Mouse (Mus musculus) megakaryocyte progenitor cell, adult 5-6 weeks (primary cell): ENCODE results near the gene AC124502.3. TPM values are rescaled to one million over a fixed set of nuclear protein-coding genes. Genes with fewer than 3 reads are reported as not detected.

Source experiments
- ATAC-seq: replicated peaks from 2 replicates; pipeline ENCODE4 v1.8.0; 2016; ENCODE audit warnings: mild to moderate bottlenecking, moderate TSS enrichment, inconsistent platforms; ENCODE audit not compliant: poor library complexity
- total RNA-seq, 2 experiments: library from RNA; stranded (forward) in 1 of 2; stranded (reverse) in 1 of 2; fragments of 157-497, 149-512 nt in 1 of 2; fragments of 200-1000 nt in 1 of 2; gene quantifications; 2 replicates each; pipeline versions ENCODE4 v1.2.3 to v1.2.4; 2015 to 2017

The AC124502.3 gene
- total RNA-seq, 2 experiments from 2014 or later, result 6.1 to 8.0 TPM

DNA sequence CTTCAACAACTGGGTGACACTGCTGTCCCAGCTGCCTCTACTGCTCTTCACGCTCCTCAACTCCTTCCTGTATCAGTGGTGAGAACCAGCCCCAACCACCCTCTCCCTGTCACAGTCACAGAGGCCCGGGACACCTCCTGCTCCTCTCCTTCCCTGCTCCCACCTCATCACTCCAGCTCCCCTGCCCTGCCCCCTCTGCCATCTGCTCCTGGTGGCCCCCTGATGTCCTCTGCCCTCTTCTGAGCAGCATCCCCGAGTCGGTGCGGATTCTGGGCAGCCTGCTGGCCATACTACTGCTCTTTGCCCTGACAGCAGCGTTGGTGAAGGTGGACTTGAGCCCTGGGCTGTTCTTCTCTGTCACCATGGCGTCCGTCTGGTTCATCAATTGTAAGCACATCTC, 12.6 kb upstream of the AC124502.3 start:
- ATAC-seq, result no peak

GRCm38 (mm10) chr19:5032686-5033085, 6.0 kb upstream of the AC124502.3 start:
- ATAC-seq, result no peak

- no peak for ATAC-seq
Measured at GRCm38 (mm10) chr19:5036577-5036976, 2.1 kb upstream of the AC124502.3 start.

DNA sequence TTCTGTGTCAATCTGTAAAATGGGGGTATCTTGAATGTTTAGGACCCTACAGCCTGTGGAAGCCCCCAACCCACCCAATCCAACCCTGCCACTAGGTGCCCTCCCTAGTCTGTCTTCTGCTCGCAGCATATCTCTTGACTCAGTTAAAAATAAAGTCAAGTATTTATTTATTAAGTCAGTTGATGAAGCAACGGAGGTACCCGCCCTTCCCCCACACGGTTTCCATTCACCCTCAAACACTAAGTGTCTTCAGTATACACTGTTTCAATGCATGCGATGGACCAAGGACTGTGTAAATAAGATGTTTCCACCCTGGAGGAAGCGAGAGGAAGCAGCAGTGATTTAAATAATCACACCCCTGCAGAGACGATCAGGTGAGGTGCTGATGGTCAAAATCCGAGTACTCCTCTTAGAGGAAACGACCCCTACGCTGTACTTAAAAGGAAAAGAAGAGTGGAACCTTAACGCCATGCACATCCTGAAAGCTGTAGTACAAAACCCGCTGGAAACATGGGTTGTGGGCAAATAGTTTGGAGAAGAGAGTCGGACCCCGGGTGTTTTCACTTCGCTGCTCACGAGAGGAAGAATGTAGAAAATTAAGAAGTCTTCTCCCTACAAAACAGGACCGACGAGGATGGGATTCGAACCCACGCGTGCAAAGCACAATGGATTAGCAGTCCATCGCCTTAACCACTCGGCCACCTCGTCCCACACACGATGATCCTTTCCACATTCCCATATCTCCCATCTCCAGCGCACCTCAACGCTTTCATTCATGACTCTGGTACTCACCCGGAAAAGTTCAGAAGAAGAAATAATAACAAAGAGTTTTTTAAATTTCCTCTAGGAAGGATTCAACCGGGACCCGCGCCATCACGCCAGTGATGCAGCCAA, 766 bp upstream of the AC124502.3 start:
- ATAC-seq, result 0 out of 2 replicates have a peak, but pooled peaks have one; percentile 5

GRCm38 (mm10) chr19:5039301-5040114, 817 bp downstream of the AC124502.3 start:
- no peak for ATAC-seq

DNA sequence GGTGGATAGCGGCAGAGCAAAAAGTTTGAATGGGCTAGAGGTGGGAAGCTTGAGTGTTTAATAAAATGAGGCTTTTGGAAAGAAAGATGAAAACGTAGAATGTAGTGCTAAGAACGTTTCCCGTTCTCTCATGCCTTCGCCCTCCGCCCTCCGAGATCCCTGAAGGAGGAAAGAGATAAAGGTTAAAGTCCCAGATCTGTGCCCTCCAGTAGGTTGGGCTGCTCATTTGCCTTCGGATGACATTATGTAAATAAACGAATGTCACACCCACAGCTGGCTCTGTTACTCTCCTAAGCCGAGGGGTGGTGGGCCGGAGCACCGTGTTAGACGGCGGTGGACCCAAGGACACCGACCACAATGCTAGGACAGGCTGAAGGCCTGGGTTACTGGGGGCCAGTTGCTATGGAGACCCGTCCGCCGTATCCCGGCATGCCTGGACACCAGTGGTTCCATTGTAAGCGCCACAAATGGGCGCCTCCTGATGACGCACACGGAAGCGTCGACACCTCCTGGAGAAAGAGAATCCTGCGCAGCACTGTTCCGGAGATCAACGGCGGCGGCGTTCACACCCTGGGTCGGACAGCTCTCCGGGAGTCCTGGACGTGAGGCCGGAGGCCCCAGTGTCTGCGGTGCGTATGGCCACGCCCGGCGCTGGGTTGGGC, 2.3 kb downstream of the AC124502.3 start, which contains the start of gene Brms1:
Gene Brms1, plus strand, starts transcription at position 493 of the 662 bp plus-strand sequence.
- peak; percentile 83 for ATAC-seq

DNA sequence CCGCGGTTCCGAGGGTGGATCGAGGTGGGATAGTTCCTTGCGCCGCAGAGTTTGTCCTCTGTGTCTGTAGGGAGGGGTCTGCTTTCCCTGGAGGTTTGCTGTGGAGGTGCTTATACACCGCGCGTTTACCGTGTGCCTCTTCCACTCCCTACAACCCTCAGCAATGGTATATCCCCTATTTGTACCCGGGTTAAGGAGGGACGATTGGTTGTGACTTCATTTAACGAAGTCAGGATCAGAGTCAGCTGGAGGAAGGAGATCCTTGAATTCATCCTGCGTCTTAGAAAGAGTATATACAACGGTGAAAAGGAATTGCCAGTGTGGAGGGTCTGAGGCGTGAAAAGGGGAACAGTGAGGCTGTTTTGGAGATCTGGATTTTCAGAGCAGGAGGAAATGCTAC, 2.9 kb downstream of the AC124502.3 start:
- ATAC-seq, result no peak

- no peak for ATAC-seq
Measured at GRCm38 (mm10) chr19:5045531-5045930, 6.8 kb downstream of the AC124502.3 start.

DNA sequence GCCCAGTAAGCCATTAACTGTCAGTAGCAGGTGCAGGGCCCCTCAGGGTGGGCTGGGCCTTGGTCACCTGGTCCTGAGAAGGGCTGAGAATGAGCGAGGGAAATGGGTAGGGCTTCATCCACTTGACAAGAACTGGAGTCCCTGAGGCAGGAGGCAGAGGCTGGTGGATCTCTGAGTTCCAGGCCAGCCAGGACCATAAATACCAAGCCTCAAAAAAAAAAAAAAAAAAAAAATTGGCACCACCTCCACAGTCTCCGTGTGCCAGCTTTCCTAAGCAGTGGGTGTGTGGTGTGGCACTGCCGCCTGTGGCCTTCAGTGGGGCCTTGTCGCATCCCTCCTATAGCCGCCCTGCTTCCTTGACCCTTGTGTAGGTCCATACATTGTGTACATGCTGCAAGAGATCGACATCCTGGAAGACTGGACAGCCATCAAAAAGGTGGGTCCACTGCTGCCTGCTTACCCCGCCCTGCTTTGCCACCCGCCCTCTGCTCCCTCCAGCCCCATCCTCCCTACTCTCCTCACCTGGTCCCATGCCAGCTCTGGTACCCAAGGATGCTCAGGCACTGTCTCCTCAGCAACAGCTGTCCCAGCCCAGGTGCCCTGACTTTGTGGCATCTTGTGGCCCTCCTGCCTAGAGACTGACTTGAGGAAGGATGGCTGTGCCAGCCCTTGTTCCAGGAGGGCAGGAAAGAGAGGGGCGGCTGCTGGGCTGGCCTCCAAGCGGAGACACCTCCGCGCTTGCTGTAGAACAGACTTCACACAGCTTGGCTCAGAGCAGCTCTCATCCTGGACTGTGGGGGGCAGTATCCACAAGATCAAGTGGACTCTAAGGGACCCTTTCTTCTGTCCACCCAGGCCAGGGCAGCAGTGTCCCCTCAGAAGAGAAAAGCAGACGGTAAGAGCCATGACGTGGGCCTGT, 9.7 kb downstream of the AC124502.3 start:
- ATAC-seq, result no peak

- ATAC-seq, result no peak
Measured at GRCm38 (mm10) chr19:5049325-5049724, 10.6 kb downstream of the AC124502.3 start.

GRCm38 (mm10) chr19:5050047-5050905, 11.6 kb downstream of the AC124502.3 start, which contains the start of gene Rin1:
Rin1 (plus strand) TSS chr19:5050481.
- peak; percentile 40 for ATAC-seq

DNA sequence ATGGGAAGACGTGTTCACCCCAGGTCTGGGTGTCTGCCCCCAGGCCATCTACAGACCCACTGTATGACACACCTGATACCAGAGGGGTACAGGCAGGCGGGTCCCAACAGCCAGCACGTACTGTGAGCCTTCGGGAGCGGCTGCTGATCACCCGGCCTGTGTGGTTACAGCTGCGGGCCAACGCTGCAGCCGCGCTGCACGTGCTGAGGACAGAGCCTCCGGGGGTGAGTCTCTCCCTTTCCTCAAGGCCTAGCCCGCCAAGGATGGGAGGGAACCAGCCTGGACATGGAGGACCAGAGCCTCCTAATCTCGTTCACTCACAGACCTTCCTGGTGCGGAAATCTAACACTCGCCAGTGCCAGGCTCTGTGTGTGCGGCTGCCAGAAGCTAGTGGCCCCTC, 12.3 kb downstream of the AC124502.3 start:
- ATAC-seq, result peak; percentile 18; the same call in 1 of the 2 replicates

DNA sequence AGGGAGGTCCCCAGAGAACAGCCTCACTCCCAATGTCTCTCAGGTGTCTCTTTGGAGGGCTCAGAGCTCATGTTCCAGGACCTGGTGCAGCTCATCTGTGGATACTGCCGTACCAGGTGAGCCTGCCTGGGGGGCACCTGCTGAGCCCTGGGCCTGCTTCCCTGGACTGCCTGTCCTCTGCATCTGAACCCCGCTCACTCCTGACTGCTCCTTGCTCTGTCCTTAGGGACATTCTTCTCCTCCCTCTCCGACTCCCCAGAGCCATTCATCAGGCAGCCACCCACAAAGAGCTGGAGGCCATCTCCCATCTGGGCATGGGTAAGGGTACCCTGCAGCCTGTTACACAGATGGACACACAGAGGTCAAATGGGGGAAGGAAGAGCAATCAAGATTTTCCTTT, 12.8 kb downstream of the AC124502.3 start:
- ATAC-seq, result no peak

GRCm38 (mm10) chr19:5052166-5052822, 13.6 kb downstream of the AC124502.3 start:
- ATAC-seq, result no peak

DNA sequence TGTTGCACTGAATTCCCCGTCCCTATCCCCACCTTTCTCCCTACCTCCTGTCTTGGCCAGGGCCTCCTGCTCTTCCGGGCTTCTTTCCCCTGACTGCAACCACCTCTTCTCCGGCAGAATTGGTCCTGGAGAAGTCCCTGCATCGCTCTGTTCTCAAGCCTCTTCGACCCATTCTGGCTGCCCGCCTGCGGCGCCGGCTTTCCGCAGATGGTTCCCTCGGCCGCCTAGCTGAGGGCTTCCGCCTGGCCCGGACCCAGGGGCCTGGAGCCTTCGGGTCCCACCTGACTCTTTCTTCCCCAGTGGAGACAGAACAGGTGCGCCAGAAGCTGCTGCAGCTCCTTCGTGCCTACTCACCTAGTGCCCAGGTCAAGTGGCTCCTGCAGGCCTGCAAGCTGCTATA, 14.2 kb downstream of the AC124502.3 start:
- no peak for ATAC-seq

- ATAC-seq, result peak; percentile 73
Measured at GRCm38 (mm10) chr19:5053909-5054308, 15.2 kb downstream of the AC124502.3 start.

- peak; percentile 57 for ATAC-seq
Measured at GRCm38 (mm10) chr19:5056251-5056650, 17.6 kb downstream of the AC124502.3 start.
